Mouse (Mus musculus) left cerebral cortex, adult 2 months (tissue): Measurements from ENCODE around the gene Mrpl37. TPM values are rescaled to one million over a fixed set of nuclear protein-coding genes. Genes with fewer than 3 reads are reported as not detected.

Experiments
- DNase-seq, 2 experiments: peaks; one replicate each; pipeline ENCODE4 v3.0.0; 2021 to 2022; ENCODE audit warnings: low spot score in 2 of 2, mixed read lengths in 1 of 2; ENCODE audit errors: extremely low spot score in 1 of 2
- H3K27ac ChIP-seq: fragments of 200-600 bp; 2 replicates; pipeline ENCODE4 v1.8.1; 2022
- H3K4me3 ChIP-seq: fragments of 200-600 bp; 2 replicates; pipeline ENCODE4 v1.8.1; 2022
- CTCF ChIP-seq: fragments of 200-600 bp; IDR thresholded peaks from 2 replicates; pipeline ENCODE4 v1.8.1; 2022; ENCODE audit warnings: antibody characterized with exemption, mild to moderate bottlenecking, moderate library complexity
- intact Hi-C: fragments of 180-260 bp; cut with DNase I; formaldehyde crosslinking; loops from one replicate; pipeline ENCODE4 v1.15.1; 2025
- total RNA-seq, 2 experiments: library from RNA; stranded (reverse); gene quantifications; 2 replicates each; pipeline ENCODE4 v1.2.3; 2021

The Mrpl37 gene
- total RNA-seq, 2 experiments from 2014 or later = 56.3 to 64.9 TPM

- TF ChIP-seq CTCF = no peak
- DNase-seq = no peak
- intact Hi-C loops = no loop called here
These were observed 29.7 kb downstream of the Mrpl37 start for GRCm38 (mm10) chr4:107036985-107037384.

DNA sequence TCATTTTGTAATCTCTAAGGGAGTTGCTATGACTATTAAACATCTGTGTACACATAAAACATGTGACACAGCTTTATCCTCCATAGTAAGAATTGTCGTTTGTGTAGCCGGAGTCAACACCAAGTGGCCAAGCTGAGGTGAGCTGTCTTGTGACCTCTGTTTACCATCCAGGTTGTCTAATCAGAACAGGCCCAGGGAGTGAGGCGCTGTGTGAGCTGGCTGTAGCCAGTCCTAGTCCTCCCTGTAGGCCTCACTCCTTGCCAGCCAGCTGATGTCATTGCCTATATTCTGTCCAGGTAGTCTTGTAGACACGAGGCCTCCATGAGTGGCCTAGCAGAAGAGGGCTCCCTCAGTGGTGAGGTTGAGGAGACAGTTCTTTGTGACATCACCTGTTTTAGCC is 31.0 kb downstream of the Mrpl37 start:
- no peak for DNase-seq
- intact Hi-C loops = no loop called here
- no peak overlapping the region for H3K27ac ChIP-seq
- H3K4me3 ChIP-seq = no peak overlapping the region
- TF ChIP-seq CTCF = no peak

More at GRCm38 (mm10) chr4:107036985-107037384, 29.7 kb downstream of the Mrpl37 start:
- Histone ChIP-seq H3K27ac (no peak overlapping the region), H3K4me3 (no peak overlapping the region)

GRCm38 (mm10) chr4:107026451-107026850 is 40.2 kb downstream of the Mrpl37 start:
- Histone ChIP-seq H3K27ac (no peak overlapping the region), H3K4me3 (no peak overlapping the region)
- no peak for DNase-seq
- no peak for TF ChIP-seq CTCF
- intact Hi-C loops = no loop called here

DNA sequence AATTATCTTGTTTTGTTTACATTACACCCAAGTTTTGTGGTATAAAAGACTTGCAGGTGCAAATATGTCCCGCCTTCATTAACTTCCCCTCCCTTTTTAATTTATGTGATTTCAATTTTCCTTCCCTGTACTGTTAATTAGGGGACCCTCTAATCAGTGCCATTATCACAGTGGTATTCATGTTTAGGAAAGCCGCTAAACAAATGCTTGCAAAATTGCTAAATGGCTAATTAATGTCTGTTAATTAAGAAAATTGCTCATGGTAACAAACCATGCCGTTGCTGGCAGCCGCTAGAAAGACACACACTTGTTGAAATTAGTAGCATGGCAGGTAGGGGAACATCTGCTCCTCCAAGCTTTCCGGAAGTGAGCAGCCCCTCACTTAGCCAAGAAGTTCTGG is 41.3 kb downstream of the Mrpl37 start:
- H3K27ac ChIP-seq = no peak overlapping the region
- no peak for TF ChIP-seq CTCF
- intact Hi-C loops = no loop called here
- DNase-seq = no peak
- H3K4me3 ChIP-seq = no peak overlapping the region

DNA sequence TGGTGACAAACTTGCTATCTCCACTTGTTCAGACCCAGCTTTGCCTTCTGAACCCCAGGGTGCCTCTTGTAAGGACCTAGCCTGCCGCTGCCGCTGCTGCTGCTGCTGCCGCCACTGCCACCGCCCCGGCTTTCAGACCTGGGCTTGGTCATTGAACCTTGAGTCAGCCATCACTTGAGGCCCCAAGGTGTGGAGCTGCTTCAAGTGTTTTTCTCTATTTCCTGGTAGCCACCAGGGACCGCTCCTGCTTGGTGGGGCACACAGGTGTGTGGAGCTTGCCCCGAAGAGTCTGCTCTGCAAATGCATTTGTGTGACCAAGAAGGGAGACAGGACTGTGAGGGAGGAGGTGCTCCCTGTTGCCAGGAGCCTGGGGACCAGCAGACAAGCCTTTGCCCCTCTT is 41.8 kb downstream of the Mrpl37 start:
- no peak for DNase-seq
- intact Hi-C loops = no loop called here
- Histone ChIP-seq H3K27ac (no peak overlapping the region), H3K4me3 (no peak overlapping the region)
- TF ChIP-seq CTCF = no peak

- intact Hi-C loops = no loop called here
- Histone ChIP-seq H3K27ac (no peak overlapping the region), H3K4me3 (no peak overlapping the region)
- DNase-seq = no peak
- TF ChIP-seq CTCF = no peak; the same call in 1 of the 2 replicates
These were observed 45.2 kb downstream of the Mrpl37 start for GRCm38 (mm10) chr4:107021464-107021863.

- DNase-seq = no peak
- no peak for TF ChIP-seq CTCF
- no peak overlapping the region for H3K4me3 ChIP-seq
- intact Hi-C loops = no loop called here
- no peak overlapping the region for H3K27ac ChIP-seq
These were observed 46.2 kb downstream of the Mrpl37 start for GRCm38 (mm10) chr4:107020287-107021000.

GRCm38 (mm10) chr4:107019027-107019426 is 47.6 kb downstream of the Mrpl37 start:
- Histone ChIP-seq H3K4me3 (no peak overlapping the region), H3K27ac (peak overlapping the region; percentile 38; the same call in 1 of the 2 replicates)
- TF ChIP-seq CTCF = no peak
- peak; percentile 37 to 60 for DNase-seq
- intact Hi-C loops = no loop called here

DNA sequence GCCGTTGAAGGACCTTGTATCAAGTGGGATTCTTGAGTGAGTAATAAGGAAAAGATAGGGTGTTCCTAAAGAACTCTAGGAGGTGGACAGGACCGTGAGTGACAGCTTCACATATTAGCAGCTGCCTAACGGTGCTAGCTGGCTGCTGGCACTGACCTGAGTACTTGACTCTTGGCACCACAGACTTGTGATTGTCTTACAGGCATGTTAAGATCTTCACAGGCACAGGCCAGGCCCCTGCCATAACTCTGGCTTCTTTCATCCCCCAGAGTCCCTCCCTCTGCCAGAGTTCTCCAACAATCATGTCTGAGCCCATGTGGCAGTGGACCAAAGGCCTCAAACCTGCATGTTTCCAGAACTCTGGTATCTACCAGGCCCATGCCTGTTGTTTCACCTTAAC is 48.1 kb downstream of the Mrpl37 start:
- no peak for TF ChIP-seq CTCF
- peak overlapping the region; percentile 38; the same call in 1 of the 2 replicates for H3K27ac ChIP-seq
- no peak overlapping the region for H3K4me3 ChIP-seq
- intact Hi-C loops = no loop called here
- no peak for DNase-seq

- no peak for TF ChIP-seq CTCF
- no peak overlapping the region for H3K4me3 ChIP-seq
- no peak overlapping the region for H3K27ac ChIP-seq
- DNase-seq = no peak
- intact Hi-C loops = no loop called here
These were observed 49.4 kb downstream of the Mrpl37 start for GRCm38 (mm10) chr4:107017257-107017656.

DNA sequence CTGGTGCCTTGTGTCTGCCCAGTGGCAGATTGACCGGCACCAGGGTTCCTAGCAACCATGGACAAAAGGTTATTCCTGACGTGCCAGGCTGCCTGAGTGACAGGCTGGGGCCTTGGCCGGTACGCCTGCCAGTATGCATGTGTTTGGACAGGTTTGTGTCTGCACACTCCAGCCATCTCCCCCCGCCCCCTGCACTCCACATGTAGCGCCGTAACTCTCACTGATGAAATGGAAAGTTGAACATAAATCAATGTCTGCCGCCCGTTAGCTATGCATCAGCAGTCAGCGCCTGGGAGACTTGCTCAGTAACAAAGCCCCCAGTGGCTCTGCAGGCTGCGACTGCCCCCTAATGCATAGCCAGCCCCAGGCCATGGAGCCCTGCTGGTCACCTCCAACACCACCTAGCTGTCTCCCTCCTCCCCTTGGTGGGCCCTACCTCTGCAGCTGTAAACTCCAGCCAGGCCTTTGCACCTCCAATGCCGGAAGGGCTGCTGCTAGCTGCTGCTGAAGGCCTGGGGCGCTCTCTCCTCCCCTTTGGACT is 50.6 kb downstream of the Mrpl37 start:
- DNase-seq = no peak
- TF ChIP-seq CTCF = no peak
- intact Hi-C loops = no loop called here
- no peak overlapping the region for H3K4me3 ChIP-seq
- H3K27ac ChIP-seq = peak overlapping the region; percentile 16

DNA sequence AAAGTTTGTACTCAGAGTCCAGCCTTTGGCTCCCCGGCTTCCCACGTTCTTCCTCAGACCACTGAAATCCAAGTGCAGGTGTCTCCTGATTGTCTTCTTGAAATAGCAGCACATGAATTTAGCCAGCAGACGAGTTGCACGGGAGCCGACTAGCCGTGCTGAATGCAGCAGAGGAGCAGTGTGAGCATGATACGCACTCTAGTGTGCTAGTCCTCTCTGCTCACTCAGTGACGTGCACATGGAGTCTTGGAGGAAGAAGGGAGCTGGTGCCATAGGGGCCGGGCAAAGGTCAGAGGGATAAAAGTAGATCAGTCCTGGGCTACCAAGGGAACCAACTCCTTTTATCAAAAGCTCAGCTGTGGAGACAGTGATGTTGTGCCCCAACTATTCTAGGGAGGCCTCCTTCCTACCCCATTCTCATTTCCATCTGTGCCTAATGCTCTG is 52.8 kb downstream of the Mrpl37 start:
- DNase-seq = no peak
- no peak overlapping the region for H3K4me3 ChIP-seq
- H3K27ac ChIP-seq = peak overlapping the region; percentile 32
- intact Hi-C loops = no loop called here
- TF ChIP-seq CTCF = no peak
